Mouse (Mus musculus): ENCODE results near the gene Hist1h1c. TPM values are rescaled to one million over a fixed set of nuclear protein-coding genes. Genes with fewer than 3 reads are reported as not detected.
"Not testable (repeated sequence)": the region's sequence is repeated elsewhere in the genome, so short reads cannot be mapped to it uniquely, and the experiment has no call there.

The Hist1h1c gene
- polyA plus RNA-seq, 1 experiment from 2014 or later, result 15.4 TPM

DNA sequence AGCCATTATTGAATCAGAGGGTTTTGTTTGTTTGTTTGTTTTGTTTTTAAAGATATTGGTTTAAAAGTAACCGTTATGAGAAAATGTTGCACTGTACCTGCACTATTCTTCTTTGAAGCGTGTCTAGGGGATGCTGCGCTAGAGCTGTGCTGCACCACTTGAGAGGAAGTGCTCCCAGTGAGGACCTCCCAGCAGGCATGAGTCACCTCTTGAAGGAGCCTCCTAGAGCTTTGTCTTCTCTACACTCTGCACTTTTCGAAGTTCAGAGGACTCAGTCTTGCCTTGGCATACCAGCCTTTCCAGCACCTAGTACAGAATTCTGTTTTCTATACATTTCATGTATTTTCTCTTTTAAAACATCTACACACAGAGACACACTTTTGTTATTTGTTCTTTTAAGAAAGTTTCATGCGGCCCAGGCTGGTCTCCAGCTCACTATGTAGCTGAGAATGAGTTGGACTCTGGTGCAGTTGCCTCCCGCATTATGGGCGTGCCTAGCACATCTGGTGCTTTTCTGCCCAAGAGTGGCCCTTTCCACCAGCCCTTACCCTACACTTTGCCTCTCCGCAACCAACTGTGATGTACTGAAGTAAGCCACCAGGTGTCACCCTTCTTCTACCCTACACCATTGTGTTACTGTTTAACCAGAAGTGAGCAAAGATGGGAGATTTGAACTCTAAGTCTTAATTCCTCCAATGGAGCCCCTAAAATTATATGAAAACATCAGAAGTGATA, 37.7 kb upstream of the Hist1h1c start:
- no peaks in the 10 kb centered on the region for H3K27me3 ChIP-seq
- no peak overlapping the region for H3K4me3 ChIP-seq
- no peaks in the 10 kb centered on the region for H3K9me3 ChIP-seq (replicated peaks)
- peak; percentile 51 for ATAC-seq (ENCODE audit: low FRiP score)
- no peak overlapping the region for H3K4me2 ChIP-seq (replicated peaks)
- H3K4me1 ChIP-seq, result peaks cover 4% of the 10 kb centered on the region; the same call in 1 of the 2 replicates
- H3K9ac ChIP-seq, result no peak overlapping the region
- H3K27ac ChIP-seq, result no peak overlapping the region
- no peaks in the 10 kb centered on the region for H3K36me3 ChIP-seq
- 31% methylated on average over 8 of the region's 8 CpGs for WGBS

DNA sequence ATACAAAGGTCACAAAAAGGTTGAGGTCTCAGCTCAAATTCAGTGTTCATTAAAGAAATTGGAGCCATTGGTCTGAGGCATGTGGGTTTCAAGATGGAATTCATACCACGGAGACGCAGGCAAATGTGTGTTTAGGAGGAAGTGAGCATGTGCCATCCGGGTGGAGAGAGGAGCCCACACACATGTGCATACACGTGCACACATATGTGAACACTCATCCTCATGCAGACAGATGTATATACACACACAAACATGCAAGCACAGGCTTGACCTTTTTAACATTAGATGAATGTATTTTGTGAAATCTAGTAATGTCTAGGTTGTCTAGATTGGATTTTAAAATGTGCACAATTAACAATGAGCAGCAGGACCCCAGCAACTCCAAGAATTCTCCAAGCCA, 36.4 kb upstream of the Hist1h1c start:
- Histone ChIP-seq H3K9me3 (replicated peaks) (no peaks in the 10 kb centered on the region), H3K4me3 (no peak overlapping the region), H3K36me3 (no peaks in the 10 kb centered on the region), H3K4me2 (replicated peaks) (no peak overlapping the region), H3K9ac (no peak overlapping the region), H3K27ac (no peak overlapping the region), H3K27me3 (no peaks in the 10 kb centered on the region), H3K4me1 (peaks cover 4% of the 10 kb centered on the region; the same call in 1 of the 2 replicates)
- no peak for ATAC-seq (ENCODE audit: low FRiP score)
- WGBS, result 80% methylated on average over 4 of the region's 4 CpGs

DNA sequence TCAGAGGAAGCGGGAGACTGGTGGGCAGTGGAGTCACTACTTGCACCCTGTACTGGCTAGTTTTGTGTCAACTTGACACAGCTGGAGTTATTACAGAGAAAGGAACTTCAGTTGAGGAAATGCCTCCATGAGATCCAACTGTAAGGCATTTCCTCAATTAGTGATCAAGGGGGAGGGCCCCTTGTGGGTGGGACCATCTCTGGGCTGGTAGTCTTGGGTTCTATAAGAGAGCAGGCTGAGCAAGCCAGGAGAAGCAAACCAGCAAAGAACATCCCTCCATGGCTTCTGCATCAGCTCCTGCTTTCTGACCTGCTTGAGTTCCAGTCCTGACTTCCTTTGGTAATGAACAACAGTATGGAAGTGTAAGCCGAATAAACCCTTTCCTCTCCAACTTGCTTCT, 35.8 kb upstream of the Hist1h1c start:
- H3K27ac ChIP-seq; H3K9ac ChIP-seq; H3K27me3 ChIP-seq; H3K4me2 ChIP-seq (replicated peaks); H3K9me3 ChIP-seq (replicated peaks); H3K36me3 ChIP-seq; ATAC-seq (ENCODE audit: low FRiP score); H3K4me3 ChIP-seq; H3K4me1 ChIP-seq: not testable (repeated sequence)
- 85% methylated on average over 2 of the region's 2 CpGs for WGBS

DNA sequence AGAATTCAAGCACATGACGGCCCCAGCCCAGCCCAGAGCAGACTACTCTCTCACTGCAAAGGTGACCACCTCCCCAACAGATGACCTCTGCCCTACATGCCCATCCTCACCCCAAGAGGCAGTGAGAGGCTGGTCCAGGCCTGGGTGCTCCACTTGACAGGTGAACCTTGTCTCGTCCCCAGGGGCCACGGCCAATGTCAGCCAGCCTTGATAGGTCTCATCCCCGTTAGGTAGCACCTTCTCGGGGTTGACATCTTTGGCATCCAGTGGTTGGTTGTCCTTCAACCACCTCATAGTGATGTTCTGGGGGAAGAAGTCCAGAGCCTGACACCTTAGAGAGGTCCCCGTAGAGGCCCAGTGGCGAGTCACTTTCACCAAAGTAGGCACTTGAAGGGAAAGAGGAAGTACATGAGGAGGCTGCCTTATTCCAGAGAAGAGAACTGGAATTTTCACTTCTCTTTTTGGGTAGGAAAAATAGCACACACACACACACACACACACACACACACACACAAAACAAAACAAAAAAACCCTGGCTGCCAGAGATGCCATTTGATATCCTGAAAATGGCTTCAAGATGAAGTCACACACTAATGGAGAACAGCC, 32.8 kb upstream of the Hist1h1c start:
- no peak for ATAC-seq (ENCODE audit: low FRiP score)
- peaks cover 12% of the 10 kb centered on the region for H3K4me1 ChIP-seq
- no peak overlapping the region for H3K9ac ChIP-seq
- no peak overlapping the region for H3K4me2 ChIP-seq (replicated peaks)
- no peak overlapping the region for H3K27ac ChIP-seq
- no peaks in the 10 kb centered on the region for H3K36me3 ChIP-seq
- H3K27me3 ChIP-seq, result no peaks in the 10 kb centered on the region; the same call in 1 of the 2 replicates
- 95% methylated on average over 7 of the region's 7 CpGs for WGBS
- no peaks in the 10 kb centered on the region for H3K9me3 ChIP-seq (replicated peaks)
- no peak overlapping the region for H3K4me3 ChIP-seq

DNA sequence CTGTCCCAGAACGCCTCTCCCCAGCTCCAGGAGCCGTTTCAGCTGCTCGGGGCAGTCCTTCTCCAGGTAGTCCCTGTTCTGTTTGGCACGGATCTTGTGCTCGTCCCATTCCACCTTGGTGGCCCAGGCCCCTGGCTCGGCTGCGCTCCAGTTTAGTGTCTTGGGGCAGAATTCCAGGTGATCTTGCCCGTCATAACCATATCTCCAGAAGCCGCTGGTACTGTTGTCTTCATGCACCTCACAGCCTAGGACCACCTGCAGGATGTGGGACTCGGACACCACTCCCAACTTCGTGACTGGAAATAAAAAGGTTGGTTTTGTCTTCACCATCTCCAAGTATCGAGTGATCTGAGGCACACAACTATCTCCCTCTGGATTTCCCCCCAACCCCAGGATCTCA, 31.8 kb upstream of the Hist1h1c start:
- no peak overlapping the region for H3K4me3 ChIP-seq
- no peak for ATAC-seq (ENCODE audit: low FRiP score)
- H3K9me3 ChIP-seq (replicated peaks), result no peaks in the 10 kb centered on the region
- no peak overlapping the region for H3K27ac ChIP-seq
- H3K4me2 ChIP-seq (replicated peaks), result no peak overlapping the region
- H3K36me3 ChIP-seq, result no peaks in the 10 kb centered on the region
- peaks cover 4% of the 10 kb centered on the region; the same call in 1 of the 2 replicates for H3K27me3 ChIP-seq
- peaks cover 12% of the 10 kb centered on the region for H3K4me1 ChIP-seq
- no peak overlapping the region for H3K9ac ChIP-seq
- WGBS, result 92% methylated on average over 12 of the region's 12 CpGs

DNA sequence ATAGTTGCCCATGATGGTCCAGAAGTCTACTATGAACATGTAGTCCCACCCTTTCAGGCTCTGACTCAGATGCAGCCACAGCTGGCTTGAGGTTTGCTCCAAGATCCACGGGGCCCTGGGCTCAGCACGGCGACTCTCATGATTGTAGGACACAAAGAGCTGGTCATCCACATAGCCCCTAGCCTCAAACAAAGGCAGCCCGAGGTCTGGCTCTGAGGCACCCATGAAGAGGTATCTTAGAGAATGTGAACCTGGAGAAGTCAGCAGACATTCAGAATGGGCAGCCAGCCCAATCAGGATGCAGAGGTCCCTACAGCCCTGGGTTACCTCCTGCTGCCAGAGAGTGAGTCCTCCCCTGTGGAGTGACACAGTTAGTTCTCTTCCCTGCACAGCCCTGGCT, 30.6 kb upstream of the Hist1h1c start:
- Histone ChIP-seq H3K4me3 (no peak overlapping the region), H3K27me3 (peaks cover 4% of the 10 kb centered on the region; the same call in 1 of the 2 replicates), H3K4me2 (replicated peaks) (no peak overlapping the region), H3K9ac (no peak overlapping the region), H3K4me1 (peaks cover 12% of the 10 kb centered on the region), H3K9me3 (replicated peaks) (no peaks in the 10 kb centered on the region), H3K36me3 (no peaks in the 10 kb centered on the region), H3K27ac (no peak overlapping the region)
- ATAC-seq (ENCODE audit: low FRiP score), result no peak
- WGBS, result 86% methylated on average over 4 of the region's 4 CpGs

DNA sequence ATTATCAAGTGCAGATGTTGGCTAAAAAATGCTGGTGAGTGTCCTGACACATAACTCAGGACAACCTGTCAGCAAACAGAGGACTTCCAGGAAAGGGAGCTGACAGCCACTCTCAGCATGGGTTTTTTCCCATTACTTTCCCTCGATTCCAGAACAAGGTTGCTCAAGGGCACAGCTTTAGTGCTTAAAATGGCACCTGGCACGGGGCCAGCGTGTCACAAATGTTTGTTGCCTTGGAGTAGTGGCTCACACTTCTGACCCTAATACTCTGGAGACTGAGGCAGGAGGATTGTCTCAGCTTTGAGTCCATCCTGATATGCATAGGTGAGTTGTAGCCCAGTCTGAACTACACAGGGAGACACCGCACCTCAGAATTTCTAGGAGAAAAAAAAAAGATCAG, 30.0 kb upstream of the Hist1h1c start:
- 74% methylated on average over 4 of the region's 4 CpGs for WGBS
- H3K36me3 ChIP-seq, result no peaks in the 10 kb centered on the region
- H3K4me2 ChIP-seq (replicated peaks), result no peak overlapping the region
- H3K4me3 ChIP-seq, result no peak overlapping the region
- ATAC-seq (ENCODE audit: low FRiP score), result no peak
- H3K4me1 ChIP-seq, result peaks cover 12% of the 10 kb centered on the region
- no peaks in the 10 kb centered on the region for H3K9me3 ChIP-seq (replicated peaks)
- peaks cover 4% of the 10 kb centered on the region; the same call in 1 of the 2 replicates for H3K27me3 ChIP-seq
- no peak overlapping the region for H3K27ac ChIP-seq
- H3K9ac ChIP-seq, result no peak overlapping the region

DNA sequence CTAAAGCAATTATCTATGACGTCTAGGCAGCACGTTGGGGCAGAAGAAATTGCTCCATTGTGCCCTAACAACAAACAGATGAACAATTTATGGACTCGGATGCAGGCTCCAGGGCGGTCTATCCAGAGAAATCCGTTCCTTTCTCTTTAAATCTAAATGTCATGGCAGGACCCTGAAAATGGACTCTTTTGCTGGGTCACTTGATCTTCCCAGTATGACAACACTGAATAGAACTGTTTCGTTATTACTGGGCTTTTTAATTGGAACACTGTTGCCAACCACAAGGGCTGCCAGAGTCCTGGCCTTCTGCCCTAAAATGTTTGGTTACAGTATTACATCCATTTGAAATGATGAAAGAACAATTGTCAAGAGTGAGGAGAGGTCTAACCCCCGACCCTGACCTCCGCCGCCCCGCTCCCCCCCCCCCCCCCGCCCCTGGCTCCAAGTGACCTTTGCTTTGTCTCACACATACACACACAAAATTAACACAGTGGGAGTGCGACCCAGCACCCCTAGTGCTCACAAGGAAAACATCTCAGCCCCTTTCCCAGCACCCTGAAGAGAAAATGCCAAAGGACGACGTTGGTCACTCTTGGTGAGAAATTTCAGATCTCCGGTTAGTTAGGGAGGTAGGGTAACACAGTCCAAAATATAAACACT, 28.8 kb upstream of the Hist1h1c start:
- peak overlapping the region; percentile 55 for H3K9ac ChIP-seq
- peaks cover 4% of the 10 kb centered on the region; the same call in 1 of the 2 replicates for H3K27me3 ChIP-seq
- no peaks in the 10 kb centered on the region for H3K9me3 ChIP-seq (replicated peaks)
- H3K4me1 ChIP-seq, result peaks cover 12% of the 10 kb centered on the region
- no peaks in the 10 kb centered on the region for H3K36me3 ChIP-seq
- peak overlapping the region; percentile 59 for H3K4me2 ChIP-seq (replicated peaks)
- H3K27ac ChIP-seq, result no peak overlapping the region
- ATAC-seq (ENCODE audit: low FRiP score), result no peak
- WGBS, result 9% methylated on average over 12 of the region's 15 CpGs
- peak overlapping the region; percentile 32 for H3K4me3 ChIP-seq

DNA sequence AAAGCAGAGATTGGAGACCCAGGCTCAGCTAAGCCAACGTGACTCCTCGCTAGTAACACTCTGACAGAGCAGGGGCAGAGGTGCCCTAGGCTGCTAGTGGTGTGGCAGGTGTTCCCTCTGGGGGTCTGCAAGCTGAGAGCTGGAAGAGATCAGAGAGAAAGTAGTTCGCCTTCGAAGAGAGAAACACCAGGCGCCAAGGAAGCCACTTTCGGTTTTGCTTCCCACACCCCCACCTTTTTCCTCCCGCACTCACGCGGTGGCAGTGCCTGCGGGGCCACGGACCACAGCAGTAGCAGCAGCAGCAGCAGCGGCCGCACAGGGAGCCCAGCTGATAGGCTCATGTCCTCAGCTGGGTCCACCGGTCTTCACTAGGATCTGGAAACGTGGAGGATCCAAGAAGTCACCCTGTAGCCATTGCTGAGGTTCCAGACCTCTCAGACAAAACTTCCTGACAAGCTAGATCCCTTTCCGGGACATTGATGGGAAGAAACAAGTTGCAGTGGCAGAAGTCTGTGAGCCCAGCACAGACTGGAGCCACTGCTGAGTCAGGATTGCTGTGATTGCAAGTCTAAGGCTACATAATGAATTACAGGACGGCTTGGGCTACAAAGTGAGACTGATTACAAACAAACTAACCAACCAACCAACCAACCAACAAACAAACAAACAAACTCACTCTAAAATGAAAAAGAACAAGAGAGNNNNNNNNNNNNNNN, 28.1 kb upstream of the Hist1h1c start, which contains the start of gene Hfe:
TSS of gene Hfe (minus strand) at position 481 of the 716 bp plus-strand sequence.
- Histone ChIP-seq H3K4me3 (peak within 1 kb of the TSS; percentile 32), H3K9me3 (replicated peaks) (no peaks in the 10 kb centered on the region), H3K4me2 (replicated peaks) (peak within 1 kb of the TSS; percentile 59), H3K4me1 (peaks cover 12% of the 10 kb centered on the region), H3K36me3 (no peaks in the 10 kb centered on the region), H3K27me3 (peaks cover 4% of the 10 kb centered on the region; the same call in 1 of the 2 replicates), H3K27ac (no peak within 1 kb of the TSS), H3K9ac (peak within 1 kb of the TSS; percentile 55)
- ATAC-seq (ENCODE audit: low FRiP score), result peak; percentile 73; the same call in 1 of the 2 replicates
- WGBS, result 4% methylated on average over 17 of the region's 17 CpGs

DNA sequence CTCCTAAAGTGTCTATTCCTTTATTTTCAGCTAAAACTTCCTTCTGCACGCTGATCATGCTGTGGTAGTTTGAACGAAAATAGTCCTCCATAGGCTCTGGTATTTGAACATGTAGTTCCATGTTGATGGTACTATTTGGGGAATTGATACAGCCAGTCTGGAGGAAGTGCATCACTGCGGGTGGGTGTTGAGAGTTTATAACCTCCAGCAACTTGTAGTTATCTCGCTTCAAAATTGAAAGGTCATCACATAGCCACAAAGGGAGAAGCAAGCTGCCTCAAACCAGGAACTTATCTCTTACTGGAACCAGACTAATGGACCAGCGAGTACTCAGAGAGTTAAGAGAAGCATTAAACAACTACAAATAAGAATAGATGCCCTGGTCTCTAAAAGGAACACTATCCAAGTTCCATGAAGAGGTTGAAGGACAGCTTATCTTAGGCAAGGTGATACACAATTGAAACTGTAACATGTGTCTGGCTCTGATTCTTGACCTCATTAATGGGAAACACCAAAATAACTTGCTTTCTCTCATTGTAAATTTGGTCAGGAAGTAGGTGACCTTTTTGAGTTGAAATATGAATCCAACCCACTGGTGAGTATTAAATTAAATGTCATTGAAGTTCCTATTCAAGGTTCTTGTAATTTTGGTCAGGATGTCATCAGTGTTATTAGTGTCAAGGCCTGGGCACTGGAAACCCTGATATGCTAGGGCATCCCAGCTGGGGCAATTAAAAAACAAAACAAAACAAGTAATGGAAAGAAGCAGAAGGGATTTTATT, 22.2 kb upstream of the Hist1h1c start:
- Histone ChIP-seq H3K27ac (no peak overlapping the region), H3K4me2 (replicated peaks) (no peak overlapping the region), H3K36me3 (no peaks in the 10 kb centered on the region), H3K27me3 (peaks cover under 1% of the 10 kb centered on the region; the same call in 1 of the 2 replicates), H3K9ac (no peak overlapping the region), H3K4me1 (no peaks in the 10 kb centered on the region), H3K9me3 (replicated peaks) (no peaks in the 10 kb centered on the region), H3K4me3 (no peak overlapping the region)
- WGBS, result 87% methylated on average over 5 of the region's 5 CpGs
- ATAC-seq (ENCODE audit: low FRiP score), result no peak

DNA sequence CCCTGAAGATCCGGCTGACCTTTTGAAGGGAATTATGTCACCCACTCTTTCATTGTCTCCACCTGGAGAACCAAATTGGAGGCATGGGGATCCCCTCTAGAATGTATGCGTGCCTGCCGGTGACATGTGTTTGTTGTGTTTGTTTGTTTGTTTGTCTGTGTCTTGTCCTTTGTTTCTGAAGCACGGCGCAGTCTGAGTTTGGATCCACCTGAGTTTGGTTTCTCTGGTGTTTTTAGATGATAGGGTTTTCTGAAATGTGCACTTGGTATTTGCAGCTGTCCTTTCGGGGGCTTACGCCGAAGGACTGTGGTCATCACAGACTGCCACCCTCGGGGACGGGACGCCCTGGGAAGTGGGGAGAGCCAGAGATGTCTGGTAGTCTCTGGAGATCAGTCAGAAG, 21.4 kb upstream of the Hist1h1c start:
- no peak for ATAC-seq (ENCODE audit: low FRiP score)
- Histone ChIP-seq H3K9me3 (replicated peaks) (no peaks in the 10 kb centered on the region), H3K9ac (no peak overlapping the region), H3K27ac (no peak overlapping the region), H3K4me3 (no peak overlapping the region), H3K4me1 (no peaks in the 10 kb centered on the region), H3K36me3 (no peaks in the 10 kb centered on the region), H3K27me3 (no peaks in the 10 kb centered on the region), H3K4me2 (replicated peaks) (no peak overlapping the region)
- 48% methylated on average over 11 of the region's 11 CpGs for WGBS

Measured in hindbrain, embryonic 12.5 days (tissue).